Mouse (Mus musculus): ENCODE results near the gene Atp6v0a2. TPM values are rescaled to one million over a fixed set of nuclear protein-coding genes. Genes with fewer than 3 reads are reported as not detected.

The Atp6v0a2 gene
- 6.1 and 27.7 TPM in 2 replicates for polyA plus RNA-seq (2012; ENCODE audit: low replicate concordance)

GRCm38 (mm10) chr5:124628448-124629363, at the start of gene Atp6v0a2:
TSS of gene Atp6v0a2 (plus strand) at chr5:124628576.

GRCm38 (mm10) chr5:124578633-124579317, 49.6 kb upstream of the Atp6v0a2 start, which contains the start of the genes Eif2b1 and Gtf2h3:
TSS of gene Eif2b1 (minus strand) at chr5:124579131.
TSS of gene Gtf2h3 (plus strand) at chr5:124579140.

GRCm38 (mm10) chr5:124724997-124725396, 96.6 kb downstream of the Atp6v0a2 start, which contains the start of gene Dnah10:
TSS of gene Dnah10 (plus strand) at chr5:124725085.

Other genes starting within 250 kb of the Atp6v0a2 start
- gene Sbno1, start 202.6 kb upstream of the Atp6v0a2 start, polyA plus RNA-seq (2012; ENCODE audit: low replicate concordance): 7.6 and 10.7 TPM in 2 replicates
- 106 and 213 TPM in 2 replicates for gene Kmt5a, start 188.6 kb upstream of the Atp6v0a2 start, polyA plus RNA-seq (2012; ENCODE audit: low replicate concordance)
- 18.5 and 24.8 TPM in 2 replicates for gene Rilpl2, start 150.2 kb upstream of the Atp6v0a2 start, polyA plus RNA-seq (2012; ENCODE audit: low replicate concordance)
- gene Snrnp35, start 145.4 kb upstream of the Atp6v0a2 start, polyA plus RNA-seq (2012; ENCODE audit: low replicate concordance): 6.7 and 7.4 TPM in 2 replicates
- 2.3 and 6.7 TPM in 2 replicates for gene Rilpl1, start 97.2 kb upstream of the Atp6v0a2 start, polyA plus RNA-seq (2012; ENCODE audit: low replicate concordance)
- gene Tmed2, start 87.9 kb upstream of the Atp6v0a2 start, polyA plus RNA-seq (2012; ENCODE audit: low replicate concordance): 55.3 and 239 TPM in 2 replicates
- gene Ddx55, start 75.7 kb upstream of the Atp6v0a2 start, polyA plus RNA-seq (2012; ENCODE audit: low replicate concordance): 19.2 and 32.0 TPM in 2 replicates
- gene Eif2b1, start 49.4 kb upstream of the Atp6v0a2 start, polyA plus RNA-seq (2012; ENCODE audit: low replicate concordance): 5.5 and 10.5 TPM in 2 replicates
- gene Gtf2h3, start 49.4 kb upstream of the Atp6v0a2 start, polyA plus RNA-seq (2012; ENCODE audit: low replicate concordance): 1.6 and 6.1 TPM in 2 replicates
- gene Dnah10, start 96.5 kb downstream of the Atp6v0a2 start, polyA plus RNA-seq (2012; ENCODE audit: low replicate concordance): 0.02 TPM in 1 of 2 replicates, not detected in the other
- 3.7 and 5.3 TPM in 2 replicates for gene Ccdc92, start 233.8 kb downstream of the Atp6v0a2 start, polyA plus RNA-seq (2012; ENCODE audit: low replicate concordance)
- 35.6 and 41.4 TPM in 2 replicates for gene Zfp664, start 234.1 kb downstream of the Atp6v0a2 start, polyA plus RNA-seq (2012; ENCODE audit: low replicate concordance)

All from leukemia stem cell, adult 10-12 weeks (primary cell).